Mouse (Mus musculus) right cerebral cortex, adult 18-20 months (tissue): ENCODE results near the gene Rnf212.

ENCODE experiments used
- DNase-seq: peaks from one replicate; pipeline ENCODE4 v3.0.0; 2022; ENCODE audit warnings: mixed read lengths

Rnf212 gene

DNA sequence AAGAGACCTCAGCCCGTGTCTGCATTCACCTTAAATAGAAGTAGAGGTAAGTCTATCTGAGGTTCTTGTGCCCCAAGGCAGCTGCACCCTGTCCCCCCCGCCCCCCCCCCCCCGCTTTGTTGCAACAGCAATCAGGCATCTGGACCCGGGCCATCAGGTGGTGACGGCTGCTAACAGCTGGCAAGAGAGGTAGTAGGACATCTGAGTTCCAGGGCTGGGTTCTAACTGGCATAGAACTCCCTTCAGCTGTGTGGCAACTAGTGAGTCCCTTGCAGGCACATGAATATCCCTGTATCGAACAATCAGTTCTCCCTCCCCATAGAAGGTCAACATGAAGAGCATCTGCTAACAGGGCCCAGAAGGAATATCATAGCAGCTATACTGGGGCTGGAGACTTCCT is 62.8 kb downstream of the Rnf212 start:
- no peak for DNase-seq

DNA sequence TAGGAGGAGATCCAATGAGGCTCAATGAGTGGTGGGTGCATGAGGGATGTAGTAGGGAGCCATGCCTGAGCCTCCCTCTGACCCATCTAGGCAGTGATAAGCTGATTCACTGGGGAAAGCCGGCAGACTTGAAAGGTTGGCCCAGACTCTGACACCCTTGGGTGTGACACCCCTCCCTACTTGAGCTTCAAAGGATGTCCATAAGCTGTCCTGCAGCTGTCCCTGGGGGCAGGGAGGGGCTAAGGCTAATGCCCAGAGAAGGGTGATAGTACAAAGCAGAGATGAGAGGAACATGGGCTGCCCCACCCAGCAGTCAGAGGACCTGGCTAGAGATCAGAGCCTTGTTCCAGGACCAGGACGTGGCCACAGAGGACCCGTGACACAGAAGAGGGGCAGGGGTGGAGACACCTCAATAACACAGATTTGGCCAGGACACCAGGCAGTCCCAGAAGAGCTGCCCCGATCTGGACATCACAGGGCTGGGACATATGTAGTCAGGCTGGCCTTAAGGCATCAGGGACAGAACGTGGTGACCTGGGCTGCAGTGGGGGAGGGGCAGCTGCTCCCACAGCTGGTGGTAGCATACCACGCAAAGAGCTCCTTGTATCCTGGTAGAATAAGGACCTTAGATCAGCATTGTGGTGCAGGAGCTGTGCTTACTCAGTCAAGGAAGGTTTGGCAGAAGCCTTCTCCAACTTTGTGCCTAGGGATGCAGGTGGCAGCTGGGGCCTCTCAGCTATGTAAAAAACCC is 65.6 kb downstream of the Rnf212 start:
- DNase-seq, result no peak

DNA sequence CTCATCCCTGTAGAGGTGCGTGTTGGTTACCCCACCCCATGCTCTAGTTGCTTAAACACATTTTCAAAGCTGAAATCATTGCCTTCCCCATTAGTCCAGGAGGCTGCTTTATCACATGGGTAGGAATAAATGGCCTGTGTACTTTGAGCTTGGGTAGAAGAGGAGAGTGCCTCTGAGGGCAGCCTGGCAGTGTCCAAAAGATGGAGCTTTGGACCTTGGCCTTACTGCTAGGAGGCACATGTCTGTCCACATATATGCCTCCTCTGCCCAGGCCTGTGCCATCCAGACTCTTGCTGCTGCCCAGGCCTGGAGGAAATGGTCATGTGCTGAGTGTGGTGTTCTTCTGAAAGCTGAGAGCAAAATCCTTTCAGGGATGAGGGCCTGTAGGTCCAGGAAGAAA is 66.4 kb downstream of the Rnf212 start:
- no peak for DNase-seq

DNA sequence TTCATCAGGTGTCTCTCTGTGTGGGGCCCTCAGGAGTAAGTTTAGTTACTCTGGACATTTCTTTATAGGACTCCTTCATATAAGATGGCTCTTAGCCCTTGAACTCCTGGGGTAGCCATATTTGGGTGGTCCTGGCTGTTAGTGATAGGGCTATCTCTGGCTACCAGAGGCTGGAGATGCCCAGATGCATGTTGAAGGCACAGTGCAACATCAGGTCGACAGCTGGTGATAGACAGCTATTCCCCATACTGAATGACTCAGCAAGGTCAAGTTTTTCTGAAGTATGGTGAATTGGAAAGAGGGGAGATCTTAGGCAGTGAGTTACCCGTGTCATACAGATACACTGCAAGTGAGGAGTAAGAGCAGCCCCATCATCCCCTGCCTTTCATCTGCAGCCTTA is 67.0 kb downstream of the Rnf212 start:
- no peak for DNase-seq

DNA sequence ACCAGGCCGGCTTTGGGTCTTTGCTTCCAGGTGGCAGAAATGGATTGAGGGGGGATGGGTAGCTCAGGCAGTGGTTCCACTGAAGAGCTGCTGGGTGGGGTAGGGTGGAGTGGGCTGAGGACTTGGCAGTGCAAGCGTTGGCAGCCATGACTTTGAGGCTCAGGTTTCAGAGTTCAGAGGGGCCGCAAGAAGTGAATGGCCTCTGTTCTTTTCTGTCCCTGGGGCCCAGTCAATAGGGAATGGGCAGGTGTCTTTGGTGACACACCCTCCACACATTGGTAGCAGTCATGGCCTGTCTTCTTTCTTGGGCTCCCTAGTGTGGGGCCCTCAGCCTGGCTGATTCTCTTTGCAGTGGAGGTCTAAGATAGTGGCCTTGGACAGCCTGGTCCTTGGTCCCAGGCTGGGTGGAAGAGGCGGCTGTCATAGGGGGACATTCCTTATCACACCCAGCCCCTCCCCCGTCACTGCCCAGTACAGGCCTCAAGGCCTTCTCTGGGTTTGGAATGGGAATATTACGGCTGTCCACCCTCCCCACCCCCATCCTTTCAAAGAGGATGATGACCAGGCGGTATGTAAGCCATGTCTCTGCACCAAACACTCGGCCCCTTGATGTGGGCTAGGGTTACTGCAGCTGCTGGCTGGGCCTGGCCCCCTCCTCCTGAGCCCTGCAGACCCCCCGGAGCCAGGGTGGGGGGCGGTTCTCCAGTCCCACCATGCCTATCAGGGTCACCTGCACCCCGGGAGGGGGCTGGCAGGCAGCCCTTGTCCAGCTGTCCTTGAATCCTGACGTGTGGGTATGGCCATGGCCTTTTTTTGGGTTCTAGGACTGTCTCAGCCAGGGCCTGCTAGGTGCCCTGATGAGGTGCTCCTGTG is 70.8 kb downstream of the Rnf212 start:
- no peak for DNase-seq

DNA sequence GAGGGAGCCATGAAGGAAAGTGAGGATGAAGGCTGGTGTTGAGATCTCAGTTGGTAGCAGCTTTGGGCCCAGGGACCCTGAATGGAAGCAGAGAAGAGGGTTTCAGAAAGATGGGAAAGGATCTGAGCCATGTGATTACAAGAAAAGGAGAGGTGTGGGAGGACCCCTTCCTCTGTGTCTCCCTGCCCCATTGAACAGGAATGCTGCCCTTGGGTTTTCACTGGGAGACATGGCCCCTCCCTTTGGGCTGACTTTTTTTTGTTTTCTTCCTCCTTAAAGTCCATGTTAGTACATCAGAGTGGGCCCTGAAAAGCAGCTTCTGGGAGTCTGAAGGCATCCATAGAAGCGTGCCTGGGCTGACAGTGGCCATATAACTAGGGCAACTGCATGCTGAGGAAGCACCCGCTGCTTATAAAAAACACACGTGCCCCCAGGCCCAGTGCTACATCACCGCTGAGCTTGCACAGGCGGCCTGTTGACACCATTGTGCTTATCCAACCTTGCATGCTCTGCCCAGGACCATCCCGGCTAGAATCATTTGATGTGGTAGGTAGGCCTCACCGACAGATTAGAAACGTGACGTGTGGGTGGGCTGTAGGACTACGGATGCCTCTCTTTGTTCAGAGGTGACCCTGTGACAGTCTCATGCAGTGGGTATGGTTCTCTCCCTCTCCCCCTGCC is 73.3 kb downstream of the Rnf212 start:
- DNase-seq, result no peak

DNA sequence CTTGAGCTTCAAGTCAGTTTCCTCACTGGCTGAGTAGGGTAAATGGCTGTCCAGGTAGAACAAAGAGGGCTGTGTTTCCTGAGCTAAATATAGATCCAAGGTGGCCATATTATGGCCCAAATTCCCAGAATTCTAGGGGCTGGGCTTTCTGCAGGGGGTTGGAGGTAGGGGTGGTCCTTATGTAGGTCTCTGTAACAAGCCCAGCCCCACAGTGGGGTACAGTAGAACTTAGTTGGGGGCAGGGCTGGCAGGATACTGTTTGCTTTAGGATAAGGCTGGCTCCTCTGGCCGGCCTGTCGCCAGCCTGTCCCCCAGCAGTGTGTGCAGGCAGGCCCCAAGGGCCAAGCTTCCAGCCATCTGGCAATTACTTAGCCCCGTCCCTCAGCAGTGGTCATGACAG is 74.4 kb downstream of the Rnf212 start:
- no peak for DNase-seq

DNA sequence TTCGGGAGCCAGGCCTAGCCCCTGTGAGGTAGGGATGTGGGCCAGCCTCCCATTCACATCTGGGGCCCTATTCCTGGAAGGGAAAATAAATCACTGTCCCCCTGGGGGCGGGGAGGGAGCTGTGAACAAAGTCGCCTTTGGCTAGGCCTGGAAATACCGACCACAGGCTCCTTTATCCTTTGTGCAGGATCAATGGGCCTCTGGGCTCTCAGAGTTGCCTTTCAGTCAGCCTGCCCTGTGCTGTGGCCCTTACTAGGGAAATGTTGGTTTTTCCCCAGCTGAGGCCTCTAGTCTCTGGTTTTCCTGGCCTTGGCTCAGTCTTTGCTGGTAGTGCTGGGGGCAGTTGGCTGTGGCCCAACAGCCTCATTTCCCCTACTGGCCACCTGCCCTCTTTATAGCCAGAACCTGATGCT is 77.4 kb downstream of the Rnf212 start:
- peak; percentile 68 for DNase-seq

DNA sequence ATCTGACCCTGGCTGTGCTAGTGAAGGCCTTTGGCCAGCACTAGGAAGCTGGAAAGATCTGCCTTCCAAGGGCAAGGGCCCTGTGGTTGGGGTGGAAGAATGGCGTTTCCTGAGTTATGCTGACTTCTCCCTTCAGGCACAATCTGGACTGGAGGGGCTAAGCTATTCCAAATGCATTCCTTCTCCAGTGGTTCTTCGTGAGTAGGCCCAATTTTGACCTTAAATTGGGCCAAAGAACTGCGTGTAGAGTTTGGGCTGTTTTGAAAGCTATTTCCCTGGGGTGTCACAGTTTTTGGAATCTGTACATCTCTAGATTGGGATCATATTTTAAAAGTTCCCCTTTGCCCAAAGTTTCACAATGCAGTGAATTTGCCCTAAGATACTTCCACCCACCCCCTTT is 78.2 kb downstream of the Rnf212 start:
- no peak for DNase-seq

DNA sequence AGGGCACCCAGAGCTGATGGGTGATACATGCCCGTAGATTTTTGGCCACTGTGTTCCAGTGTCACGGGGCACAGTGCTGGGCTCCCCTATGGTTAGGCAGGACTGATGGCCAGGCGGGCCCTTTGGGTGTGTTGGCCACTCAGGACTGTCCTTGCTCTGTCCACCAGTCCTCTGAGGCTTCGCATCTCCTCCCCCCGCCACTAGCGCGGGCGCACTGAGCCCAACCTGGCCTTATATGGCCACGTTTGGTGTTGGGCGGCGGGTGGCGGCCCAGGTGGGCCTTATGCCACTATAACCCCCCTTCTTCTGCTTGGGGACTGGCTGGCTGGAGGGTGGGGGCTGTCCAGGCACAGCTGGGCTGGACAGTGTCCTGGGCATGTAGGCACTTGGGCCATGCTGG is 78.9 kb downstream of the Rnf212 start:
- DNase-seq, result no peak

DNA sequence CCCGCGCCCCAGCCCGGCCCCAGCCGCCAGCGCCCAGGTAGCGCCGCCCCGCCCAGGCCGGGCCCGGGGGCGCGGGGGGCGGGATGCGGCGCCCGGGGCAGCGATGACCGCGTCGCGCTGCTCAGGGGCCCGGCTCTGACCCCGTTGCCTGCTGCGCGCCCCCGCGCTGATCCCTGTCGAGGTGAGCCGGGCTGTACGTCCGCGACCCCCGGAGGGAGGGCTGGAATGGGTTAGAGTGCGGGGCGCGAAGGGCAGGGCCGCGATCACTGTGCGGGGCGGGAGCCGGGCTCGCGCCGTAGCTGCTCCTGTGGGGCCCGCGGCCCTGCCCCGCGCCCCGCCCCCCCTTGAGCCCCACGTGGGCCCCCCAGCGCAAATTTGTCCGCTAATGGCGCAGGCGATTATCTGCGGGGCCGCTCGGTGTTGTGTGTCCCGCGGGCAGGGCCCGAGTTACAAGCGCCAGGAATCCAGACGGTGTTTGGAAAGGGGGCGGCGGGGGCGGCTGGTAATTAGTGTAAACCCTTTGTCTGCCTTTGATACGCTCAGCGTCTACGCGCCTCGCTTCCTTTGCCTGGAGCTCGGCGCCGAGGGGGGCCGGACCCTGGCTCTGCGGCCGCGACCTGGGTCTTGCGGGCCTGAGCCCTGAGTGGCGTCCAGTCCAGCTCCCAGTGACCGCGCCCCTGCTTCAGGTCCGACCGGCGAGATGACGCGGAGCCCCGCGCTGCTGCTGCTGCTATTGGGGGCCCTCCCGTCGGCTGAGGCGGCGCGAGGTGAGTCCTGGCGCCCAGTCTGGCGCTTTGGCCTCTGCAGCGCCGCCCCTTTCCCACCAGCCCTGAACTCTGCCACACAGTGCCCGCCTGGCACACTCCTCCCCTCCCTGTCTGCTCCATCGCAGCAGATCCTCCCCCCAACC is 80.2 kb downstream of the Rnf212 start:
- no peak for DNase-seq

DNA sequence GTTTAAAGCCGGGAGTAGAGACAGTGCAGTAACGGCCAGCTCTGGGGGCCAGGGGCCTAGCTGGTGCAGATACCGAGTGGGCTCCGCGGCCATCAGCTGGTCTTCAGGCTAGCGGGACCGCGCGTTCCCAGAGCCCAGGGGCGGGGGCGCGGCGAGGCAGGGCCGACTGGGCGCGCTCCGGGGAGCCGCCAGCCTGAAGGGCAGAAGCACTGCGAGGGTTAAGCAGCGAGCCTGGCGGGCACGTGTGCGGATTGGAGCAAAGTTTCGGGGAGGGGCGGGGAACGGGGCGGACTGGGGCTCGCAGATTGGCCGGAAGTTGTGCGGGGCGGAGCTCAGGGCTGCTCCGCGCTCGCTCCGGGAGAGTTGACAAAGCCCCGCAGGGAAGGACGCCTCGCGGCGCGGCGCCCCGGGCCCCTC is 80.9 kb downstream of the Rnf212 start:
- peak; percentile 75 for DNase-seq

DNA sequence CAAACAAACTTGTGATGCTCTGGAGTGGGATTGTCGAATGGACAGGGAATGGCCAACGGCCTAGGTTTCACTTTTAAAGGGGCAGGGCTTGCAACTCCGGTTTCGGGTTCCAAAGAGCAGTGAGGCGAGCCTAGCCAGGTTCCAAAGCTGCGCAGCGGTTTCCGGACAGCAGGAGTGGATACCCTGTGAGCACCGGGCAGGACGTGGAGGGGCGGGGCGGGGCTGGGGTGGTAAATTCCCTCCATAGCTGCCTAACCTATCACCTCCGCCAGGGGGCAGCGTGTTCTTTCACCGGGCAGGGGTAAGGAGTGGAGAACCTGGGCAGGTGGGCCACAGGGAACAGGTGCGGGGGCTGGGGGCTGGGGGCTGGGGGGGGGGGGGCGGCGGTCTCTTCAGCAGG is 82.5 kb downstream of the Rnf212 start, which contains the start of gene Fgfrl1:
Fgfrl1 (plus strand) TSS at position 112 of the 400 bp plus-strand sequence.
- no peak for DNase-seq

DNA sequence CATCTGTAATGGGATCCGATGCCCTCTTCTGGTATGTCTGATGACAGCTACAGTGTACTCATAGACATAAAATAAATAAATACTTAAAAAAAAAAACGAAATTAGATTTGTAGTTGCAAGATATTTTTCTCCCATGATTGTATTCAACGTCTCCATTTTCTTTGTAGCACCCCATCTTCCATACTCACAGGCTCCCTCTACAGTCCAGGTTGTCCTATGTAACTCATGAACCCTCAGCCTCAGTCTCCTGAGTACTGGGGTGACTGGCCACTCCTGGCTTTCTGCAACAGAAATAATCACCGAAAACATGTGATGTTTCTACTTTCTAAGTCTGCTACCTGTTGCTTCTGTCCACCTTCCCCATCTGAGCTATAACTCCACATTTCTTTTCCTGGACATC is 83.6 kb downstream of the Rnf212 start:
- no peak for DNase-seq

DNA sequence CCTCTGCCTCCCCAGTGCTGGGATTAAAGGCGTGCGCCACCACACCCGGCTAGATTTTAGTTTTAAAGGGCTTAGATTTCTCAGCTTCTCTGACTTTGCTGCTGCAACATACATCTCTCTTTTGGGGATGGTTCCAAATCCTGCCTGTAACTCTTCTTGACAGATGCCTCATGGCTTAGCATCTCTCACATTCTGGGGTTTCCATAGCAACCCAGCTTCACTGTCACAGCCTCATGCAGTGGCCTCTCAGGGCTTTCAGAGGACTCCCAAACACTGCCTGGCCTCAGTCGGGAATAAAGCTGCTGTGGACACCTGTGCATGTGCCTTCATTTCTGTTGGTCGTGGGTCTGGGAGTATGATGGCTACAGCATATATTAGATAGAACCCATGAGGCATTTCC is 85.7 kb downstream of the Rnf212 start:
- no peak for DNase-seq

DNA sequence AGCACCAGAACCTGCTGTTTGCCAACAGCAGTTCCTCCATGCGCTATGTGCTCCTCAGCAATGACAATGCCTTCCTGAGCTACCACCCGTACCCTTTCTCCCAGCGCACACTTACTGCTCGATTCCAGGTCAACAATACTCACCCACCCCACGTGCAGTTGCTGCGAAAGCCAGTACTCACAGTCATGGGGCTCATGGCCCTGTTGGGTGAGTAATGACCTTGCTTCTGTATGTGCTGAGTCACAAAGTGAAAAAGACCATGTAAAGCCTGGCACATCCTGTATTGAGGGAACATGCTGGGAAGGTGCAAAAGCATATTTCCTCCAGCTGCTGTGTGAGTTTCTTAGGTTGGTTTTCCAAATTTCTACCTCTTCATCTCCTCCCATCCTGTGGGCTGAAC is 93.9 kb downstream of the Rnf212 start:
- DNase-seq, result no peak

DNA sequence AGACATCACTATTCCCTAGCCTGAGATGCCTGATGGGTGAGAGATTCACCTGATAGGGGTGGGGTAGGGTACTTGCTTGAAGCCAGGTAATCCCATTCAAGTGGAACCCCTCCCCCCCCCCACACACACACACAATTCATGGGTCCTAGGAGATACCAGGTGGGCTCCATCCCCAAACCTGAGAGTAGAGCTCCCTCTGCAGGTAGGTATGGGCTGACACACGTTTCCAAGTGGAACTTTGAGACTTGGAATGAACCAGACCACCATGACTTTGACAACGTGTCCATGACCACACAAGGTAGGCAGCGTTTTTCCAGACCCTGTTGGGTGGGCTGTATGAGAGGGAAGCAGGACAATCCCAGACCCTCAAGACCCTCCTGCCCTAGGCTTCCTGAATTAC is 94.9 kb downstream of the Rnf212 start:
- DNase-seq, result no peak
